Mouse (Mus musculus) thymus, postnatal 25 days (tissue): ENCODE results near the gene Olfr270.

ENCODE experiments used
- DNase-seq: peaks from one replicate; pipeline ENCODE4 v3.0.0; 2022

Olfr270 gene

DNA sequence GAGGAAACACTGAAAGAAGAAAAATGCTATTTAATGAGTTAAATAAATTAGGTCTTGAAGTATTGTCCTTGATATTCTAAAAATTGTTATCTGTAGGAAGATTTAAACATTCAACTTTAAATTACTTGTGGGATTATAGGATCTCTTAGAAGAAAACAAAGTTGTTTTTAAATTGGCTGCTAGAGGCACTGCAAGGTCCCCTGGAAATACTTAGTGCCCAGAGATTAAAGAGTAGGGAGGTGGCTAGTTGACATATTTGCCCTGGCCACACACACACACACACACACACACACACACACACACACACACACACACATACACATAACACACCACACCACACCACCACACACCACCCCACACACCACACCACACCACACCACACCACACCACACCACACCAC lies at the start of gene Olfr270:
TSS of gene Olfr270 (plus strand) at position 301 of the 400 bp plus-strand sequence.
- DNase-seq, result no peak

DNA sequence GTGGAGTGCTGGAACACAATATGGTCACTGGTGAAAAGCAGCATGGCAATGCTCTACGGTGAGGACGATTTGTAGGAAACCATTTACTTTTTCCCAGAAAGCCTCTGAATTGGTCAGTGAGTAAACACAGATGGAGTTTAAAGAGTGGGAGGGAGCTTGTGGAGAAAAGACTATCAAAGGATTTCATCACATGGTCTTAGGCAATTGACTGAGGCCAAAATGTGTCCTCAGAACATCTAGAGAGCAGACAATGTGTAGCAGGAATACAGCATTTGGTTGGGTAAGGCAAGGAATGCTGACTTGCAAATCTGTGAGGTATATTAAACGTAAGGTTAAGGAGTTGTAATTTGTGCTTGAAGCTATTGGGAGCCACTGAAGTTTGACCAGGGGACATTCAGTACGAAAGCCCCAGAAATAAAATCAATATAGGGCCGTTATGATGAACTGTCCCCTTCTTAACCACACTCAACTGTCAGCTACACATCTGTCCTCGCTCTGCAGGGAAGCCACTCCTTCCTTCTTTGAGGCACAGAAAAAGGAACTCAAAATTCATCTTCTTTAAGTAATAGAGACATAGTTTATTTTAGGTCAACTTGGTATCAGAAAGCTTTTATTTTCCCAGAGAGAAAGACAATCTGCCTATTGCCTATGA lies 47.6 kb upstream of the Olfr270 start:
- DNase-seq, result no peak

DNA sequence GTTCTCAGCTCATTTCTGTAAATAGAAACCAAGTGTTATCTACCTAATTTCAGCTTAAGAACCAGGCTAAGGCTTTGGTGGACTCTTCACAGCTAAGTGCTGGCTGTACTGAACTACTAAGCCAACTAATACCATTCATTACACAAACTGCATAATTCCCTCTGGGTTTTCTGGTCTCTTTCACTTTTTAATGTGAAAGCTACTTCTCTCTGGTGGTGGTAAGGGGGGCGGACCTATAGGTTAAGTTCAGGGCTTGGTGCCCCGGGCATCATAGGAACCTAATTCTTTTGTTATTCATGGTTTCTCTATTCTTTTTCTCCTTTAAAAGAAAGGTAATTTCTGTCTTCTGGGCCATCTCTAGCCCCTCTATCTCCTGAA lies 47.0 kb upstream of the Olfr270 start:
- DNase-seq, result no peak

DNA sequence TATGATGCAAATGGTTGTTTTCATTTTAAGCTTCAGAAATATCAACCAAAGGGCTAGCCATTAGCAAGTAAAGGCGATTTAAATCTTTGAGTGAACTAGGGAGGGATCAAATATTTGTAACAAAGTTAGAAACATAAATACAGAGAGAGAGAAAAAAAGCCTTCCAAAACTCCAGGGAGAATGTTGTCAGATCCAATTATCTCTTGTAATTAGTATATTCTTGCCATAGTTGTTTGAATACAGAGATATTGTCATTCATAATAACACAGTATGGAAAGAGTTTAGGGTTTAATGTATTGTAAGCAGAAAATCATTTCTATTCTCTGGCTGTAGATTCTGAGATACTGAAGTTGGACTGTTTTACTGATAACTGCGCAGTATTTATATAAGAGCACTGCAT lies 45.3 kb upstream of the Olfr270 start, which contains the start of gene Olfr272:
TSS of gene Olfr272 (minus strand) at position 101 of the 400 bp plus-strand sequence.
- no peak for DNase-seq

DNA sequence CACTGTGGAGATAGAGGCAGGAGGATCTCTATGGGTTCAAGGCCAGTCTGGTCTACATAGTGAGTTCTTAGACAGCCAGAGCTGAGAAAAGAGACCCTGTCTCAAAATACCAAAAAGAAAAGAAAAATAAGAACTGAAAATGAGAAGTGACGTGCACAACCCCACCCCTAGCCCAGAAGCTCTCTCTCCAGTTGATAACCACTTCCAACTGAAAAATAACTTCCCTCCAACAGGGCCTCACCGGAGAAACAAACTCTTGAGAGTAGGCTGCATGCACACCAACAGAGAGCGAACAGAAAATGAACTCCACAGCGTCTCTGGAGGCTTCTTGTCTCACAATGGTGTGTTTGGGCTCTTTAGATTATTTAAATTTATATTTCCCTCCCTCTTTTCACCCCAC lies 33.9 kb upstream of the Olfr270 start:
- DNase-seq, result no peak

DNA sequence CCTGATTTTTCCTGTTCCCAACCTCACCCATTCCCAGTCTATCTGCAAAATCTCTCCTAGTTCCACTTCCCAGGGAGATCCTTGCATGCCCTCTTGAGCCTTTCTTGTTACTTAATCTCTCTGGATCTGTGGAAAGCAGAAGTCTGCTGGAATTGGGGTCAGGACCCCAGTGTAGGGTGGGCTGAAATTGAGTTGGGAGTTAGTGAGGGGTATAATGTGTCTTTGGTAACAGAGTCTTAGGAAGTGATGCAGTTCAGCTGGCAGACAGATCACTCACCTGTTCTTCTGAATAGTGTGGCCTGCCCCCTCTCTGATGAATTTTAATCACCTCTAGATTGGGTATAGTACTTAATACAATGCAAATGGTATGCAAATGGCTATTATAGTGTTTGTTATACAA lies 17.7 kb upstream of the Olfr270 start:
- DNase-seq, result no peak

DNA sequence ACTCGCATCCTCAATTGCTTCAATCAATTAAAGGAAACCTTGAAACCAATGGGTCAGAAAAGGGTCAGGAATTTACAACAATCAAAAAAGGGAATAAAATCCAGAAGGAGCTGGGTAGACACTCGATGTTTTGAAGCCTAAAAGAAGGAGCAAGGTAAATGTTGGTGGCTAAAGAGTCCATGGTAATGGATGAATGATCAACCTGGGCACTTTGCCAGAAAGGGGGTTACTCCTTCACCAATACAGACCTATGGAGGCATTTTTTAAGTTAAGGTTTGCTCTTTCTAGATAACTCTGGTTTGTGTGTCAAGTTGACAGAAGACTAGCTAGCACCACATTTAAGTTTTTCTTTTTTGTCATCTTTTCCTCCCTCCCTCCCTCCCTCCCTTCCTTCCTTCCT lies 15.3 kb upstream of the Olfr270 start:
- no peak for DNase-seq

DNA sequence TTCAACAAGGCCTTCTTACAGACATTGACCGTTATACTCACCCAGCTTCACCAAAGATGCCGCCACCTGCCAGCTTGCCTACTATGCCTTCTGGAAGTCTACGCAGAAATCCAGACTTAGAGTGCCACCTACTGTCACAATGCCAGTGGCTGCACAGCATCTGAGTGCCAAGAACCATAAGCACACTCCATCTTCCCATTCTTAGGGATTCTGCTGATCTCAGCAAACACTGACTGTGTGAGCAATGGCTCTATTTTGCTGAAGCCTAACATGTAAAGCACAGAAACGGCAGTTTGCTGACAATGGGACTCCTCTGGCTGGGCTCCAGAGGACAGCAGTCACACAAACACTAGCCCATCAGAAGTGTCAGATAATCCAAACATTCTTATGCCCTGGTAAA lies 5.7 kb upstream of the Olfr270 start:
- DNase-seq, result peak; percentile 2

DNA sequence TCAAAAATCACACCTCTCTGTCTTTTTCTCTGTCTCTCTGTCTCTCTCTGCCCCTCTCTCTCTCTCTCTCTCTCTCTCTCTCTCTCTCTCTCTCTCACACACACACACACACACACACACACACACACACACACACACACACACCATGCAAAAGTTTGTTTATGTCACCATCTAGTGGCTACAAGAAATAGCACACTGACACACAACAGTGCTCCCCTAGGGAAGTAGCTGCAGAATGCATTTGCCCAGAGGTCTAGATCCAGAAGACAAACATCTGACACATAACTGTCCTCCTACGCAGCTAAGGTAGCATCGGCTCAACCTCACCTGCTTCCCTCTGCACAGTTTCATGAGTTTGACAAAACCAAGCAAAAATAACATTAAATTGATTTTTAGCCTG lies 20.9 kb downstream of the Olfr270 start:
- no peak for DNase-seq

DNA sequence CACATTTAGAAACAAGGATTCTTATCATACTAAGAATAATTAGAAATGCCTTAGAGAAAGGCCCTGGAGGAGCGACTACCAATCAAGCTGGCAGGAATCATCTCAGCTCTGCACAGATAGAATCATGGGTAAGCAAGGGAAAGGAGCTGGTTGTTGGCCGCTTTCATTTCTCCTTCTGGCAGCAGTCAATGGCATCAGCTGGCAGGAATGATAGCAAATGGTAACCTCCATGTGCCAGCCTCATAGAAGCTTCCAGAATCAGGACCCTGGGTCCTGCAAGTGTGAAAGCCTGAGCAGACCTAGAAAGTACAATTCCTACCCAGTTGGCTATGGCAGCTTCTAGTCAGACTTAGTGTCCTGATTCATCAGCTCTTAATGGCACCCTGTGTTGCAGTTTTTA lies 21.9 kb downstream of the Olfr270 start:
- DNase-seq, result no peak

DNA sequence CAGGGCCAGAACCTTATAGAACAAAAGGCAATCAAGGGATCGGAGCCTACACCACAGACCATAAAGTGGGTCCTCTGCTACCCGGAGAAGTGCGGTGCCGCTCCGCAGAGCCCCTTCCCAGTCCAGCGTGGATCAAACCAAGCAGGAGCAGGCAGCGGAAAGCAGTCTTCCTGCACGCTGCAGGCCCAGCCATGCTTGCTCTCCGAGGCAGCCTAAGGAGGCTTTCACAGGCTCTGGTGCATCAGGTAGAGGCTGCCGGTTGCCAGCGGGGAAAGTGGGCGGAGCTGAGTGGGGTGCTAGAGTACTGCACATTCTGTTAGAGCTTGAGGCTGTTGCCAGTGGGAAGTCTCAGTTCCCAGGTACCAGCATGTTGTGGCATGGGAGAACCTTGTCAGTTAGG lies 24.9 kb downstream of the Olfr270 start, which contains the start of gene Nipsnap3a:
TSS of gene Nipsnap3a (plus strand) at position 25 of the 400 bp plus-strand sequence.
- no peak for DNase-seq

DNA sequence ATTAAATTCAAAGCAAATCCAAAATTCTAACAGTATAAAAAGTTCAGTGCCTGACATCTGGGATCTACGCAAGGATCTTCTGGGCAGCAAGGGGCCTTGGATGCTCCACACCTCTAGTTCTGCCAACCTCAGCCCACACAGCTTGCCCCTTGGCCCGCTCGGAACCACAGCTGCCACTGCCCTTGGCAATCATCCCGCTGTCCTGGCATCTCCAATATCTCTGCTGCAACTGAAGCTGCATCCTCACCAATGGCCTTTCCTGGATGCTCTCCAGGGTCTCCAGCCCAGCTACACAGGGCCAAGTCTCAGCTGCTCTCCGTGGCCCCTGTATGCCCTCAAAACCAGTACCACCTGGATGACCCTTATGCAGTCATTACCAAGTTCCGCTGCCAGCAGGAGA lies 35.1 kb downstream of the Olfr270 start:
- DNase-seq, result no peak

DNA sequence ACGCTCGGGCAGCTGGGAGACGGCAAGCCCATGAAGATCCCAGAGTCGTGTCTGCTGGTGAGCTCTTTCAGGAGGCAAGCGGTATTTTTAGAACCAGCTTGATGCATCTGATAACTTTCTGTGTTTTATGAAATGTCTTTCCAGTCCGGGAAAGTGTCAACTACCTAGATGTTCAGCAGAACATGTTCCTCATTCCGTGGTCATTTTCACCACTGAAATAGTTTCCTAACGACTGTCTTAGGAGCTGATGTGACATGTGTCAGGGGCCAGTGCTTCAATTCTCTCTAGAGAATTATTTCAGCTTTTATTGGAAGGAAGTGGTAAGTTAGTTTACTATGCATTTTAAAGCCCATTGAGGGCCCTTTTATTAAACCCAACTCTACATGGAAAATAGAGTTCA lies 35.8 kb downstream of the Olfr270 start:
- DNase-seq, result no peak

DNA sequence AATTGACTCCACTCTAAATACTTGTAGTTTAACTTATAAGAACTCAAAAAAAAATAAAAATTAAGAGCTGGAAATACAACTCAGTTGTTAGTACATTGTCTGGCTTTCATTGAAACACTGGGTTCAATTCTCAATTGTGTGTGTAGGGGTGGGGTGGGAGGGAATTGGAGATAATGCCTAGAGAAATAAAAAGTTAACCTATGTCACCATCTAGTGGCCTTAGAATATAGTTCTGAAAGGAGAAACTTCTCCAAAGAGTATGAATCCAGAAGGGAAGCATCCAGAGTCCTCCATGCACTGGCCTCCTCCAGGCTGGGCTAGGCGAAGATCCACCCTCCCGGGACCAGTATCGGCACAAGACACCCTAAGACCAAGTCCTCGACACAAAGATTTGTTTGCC lies 44.8 kb downstream of the Olfr270 start:
- DNase-seq, result no peak

DNA sequence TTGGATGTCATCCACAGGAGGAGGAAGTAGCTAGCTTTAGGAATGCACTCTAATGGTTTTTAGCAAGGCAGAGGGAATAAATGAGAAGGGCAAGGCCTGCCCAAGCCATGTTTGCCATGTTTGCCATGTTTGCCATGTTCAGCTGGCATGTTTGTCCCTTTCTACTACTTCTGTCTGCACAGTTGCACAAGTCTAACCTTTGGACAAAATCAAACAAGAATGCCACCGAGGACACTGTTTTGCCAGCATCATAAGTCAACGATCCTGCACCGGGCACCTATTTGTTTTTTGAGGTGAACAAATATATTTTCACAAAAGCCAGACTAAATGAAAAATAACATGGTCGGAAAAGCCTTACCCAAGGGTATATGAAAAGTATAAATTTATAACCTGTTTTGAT lies 45.5 kb downstream of the Olfr270 start:
- no peak for DNase-seq

DNA sequence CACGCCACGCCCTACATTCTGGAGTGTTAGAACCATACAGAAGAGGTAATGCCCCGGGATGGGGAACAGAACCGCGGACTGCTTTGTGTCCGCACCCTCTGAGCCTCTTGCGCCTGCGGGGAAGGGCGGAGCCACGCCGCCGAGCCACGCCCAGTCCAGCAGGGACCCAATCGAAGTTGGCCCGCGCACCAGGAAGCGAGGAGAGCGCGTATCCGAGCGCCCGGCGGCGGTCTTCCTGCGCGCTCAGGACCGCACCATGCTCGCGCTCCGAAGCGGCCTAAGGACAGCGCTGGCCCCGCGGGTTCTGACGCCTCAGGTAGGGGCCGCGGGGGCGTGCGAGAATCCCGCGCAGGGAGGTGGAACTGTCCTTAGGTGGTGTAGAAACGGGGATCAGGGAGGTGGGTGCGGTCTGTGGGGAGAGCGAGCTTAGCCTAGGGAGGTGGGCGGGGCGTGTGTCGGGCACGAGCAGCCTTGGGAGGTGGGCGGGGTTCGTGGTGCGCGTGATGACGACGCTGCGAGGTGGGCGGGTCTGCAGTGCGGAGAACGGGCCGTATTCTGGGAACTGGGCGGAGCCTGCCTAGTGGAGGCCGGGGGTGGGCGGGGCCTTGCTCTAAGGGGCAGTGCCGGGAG lies 47.5 kb downstream of the Olfr270 start, which contains the start of gene Nipsnap3b:
TSS of gene Nipsnap3b (plus strand) at position 149 of the 630 bp plus-strand sequence.
- DNase-seq, result peak; percentile 96

DNA sequence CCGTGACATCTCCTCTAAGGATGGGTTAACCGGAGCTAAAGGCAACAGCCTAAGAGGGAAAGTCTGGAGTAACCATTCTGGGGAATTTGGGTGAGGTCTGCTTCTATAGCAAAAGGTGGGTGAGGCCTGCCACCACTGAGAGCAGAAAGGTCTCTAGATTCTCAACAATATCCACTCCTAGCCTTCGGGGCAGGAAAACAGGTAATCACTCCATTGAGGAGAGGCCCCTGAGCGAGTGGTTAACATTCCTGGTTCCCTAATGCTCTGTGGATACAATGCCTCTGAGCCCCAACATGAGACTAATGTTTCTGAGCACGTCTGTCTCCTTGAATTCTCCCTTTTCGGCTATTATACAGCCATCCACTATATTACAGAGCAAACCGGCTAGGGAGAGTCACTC lies 50.1 kb downstream of the Olfr270 start:
- no peak for DNase-seq

DNA sequence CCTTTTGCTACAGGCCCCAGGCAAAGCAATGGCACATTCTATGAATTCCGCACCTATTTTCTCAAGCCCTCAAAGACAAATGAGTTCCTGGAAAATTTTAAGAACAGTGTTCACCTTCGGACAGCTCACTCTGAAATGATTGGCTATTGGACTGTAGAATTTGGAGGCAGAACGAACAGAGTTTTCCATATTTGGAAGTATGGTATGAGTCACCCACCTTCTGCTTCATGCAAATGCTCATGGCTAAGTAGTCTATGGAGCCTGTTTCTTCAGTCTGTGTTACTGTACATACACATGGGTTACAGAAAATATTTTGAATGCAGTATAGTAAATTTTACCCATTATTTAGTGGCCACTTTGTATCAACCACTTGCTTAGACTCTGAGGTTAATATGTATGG lies 50.7 kb downstream of the Olfr270 start:
- DNase-seq, result no peak

DNA sequence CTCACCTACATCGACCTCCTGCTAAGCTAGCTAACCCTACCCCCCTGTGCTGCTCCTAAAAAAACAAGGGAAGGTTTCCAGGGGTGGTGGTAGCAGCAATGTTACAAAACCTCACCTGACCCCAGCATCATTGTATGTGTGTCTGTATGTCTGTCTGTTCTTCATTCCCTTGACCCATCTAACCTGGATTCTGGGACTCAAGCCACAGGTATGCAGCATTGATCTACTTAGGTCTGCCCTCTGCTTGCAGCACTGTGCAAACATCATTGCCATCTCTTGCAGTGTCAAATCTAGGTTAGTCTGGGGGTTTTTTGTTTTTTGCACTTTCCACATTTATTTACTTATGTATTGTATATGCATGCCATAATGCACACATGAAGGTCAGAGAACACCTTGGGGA lies 54.0 kb downstream of the Olfr270 start:
- DNase-seq, result no peak
